Mouse (Mus musculus) ES-E14 (cell line): ENCODE measurements around the gene Sympk. TPM values are rescaled to one million over a fixed set of nuclear protein-coding genes. Genes with fewer than 3 reads are reported as not detected.
A peak's percentile ranks its signal among the peaks of the same experiment; 100 is the strongest.

Experiments used
- DNase-seq: peaks from one replicate; pipeline ENCODE4 v3.0.0-alpha.2; 2013; ENCODE audit warnings: low read depth, low spot score
- H3K27ac ChIP-seq: 2 replicates; pipeline ENCODE4 v1.5.1; 2012; ENCODE audit warnings: low read depth, mild to moderate bottlenecking, low read length, moderate library complexity, mixed read lengths; ENCODE audit not compliant: poor library complexity, insufficient read depth, severe bottlenecking
- H3K36me3 ChIP-seq: 2 replicates; pipeline ENCODE4 v1.6.1; 2012; ENCODE audit warnings: mild to moderate bottlenecking, low read length, moderate library complexity, mixed read lengths; ENCODE audit not compliant: control insufficient read depth, poor library complexity, insufficient read depth, severe bottlenecking
- H3K4me1 ChIP-seq, 2 experiments: fragments of 150-350 bp in 1 of 2; sonication (generic) in 1 of 2; 2 replicates each; pipeline ENCODE4 v1.6.1; 2012; ENCODE audit warnings: low read length in 2 of 2, mild to moderate bottlenecking in 1 of 2, mixed read lengths in 1 of 2; ENCODE audit not compliant: control insufficient read depth in 2 of 2, insufficient read depth in 2 of 2, poor library complexity in 1 of 2
- H3K4me3 ChIP-seq, 2 experiments: fragments of 150-350 bp in 1 of 2; sonication (generic) in 1 of 2; 2 replicates each; pipeline ENCODE4 v1.5.1; 2012; ENCODE audit warnings: low read length in 2 of 2, low read depth in 1 of 2, mild to moderate bottlenecking in 1 of 2, mixed read lengths in 1 of 2; ENCODE audit not compliant: insufficient read depth in 1 of 2, poor library complexity in 1 of 2, severe bottlenecking in 1 of 2
- H3K9ac ChIP-seq: 2 replicates; pipeline ENCODE4 v1.6.1; 2012; ENCODE audit warnings: low read depth, mild to moderate bottlenecking, low read length, mixed read lengths; ENCODE audit not compliant: poor library complexity, insufficient read depth, severe bottlenecking
- H3K9me3 ChIP-seq: fragments of 150-350 bp; sonication (generic); 2 replicates; pipeline ENCODE4 v1.6.1; 2012; ENCODE audit warnings: low read depth, mild to moderate bottlenecking, low read length; ENCODE audit not compliant: control insufficient read depth, insufficient read depth
- CHD2 ChIP-seq: IDR thresholded peaks from 2 replicates; pipeline ENCODE4 v1.6.1; 2014; ENCODE audit warnings: mild to moderate bottlenecking, low read depth, low read length, inconsistent platforms
- HCFC1 ChIP-seq: IDR thresholded peaks from 2 replicates; pipeline ENCODE4 v1.6.1; 2012; ENCODE audit warnings: low read length, inconsistent platforms, borderline replicate concordance; ENCODE audit not compliant: insufficient read depth
- MAFK ChIP-seq: IDR thresholded peaks from 2 replicates; pipeline ENCODE4 v1.6.1; 2014; ENCODE audit warnings: mild to moderate bottlenecking, low read depth, low read length, inconsistent platforms; ENCODE audit not compliant: insufficient read depth
- ZC3H11A ChIP-seq: IDR thresholded peaks from 2 replicates; pipeline ENCODE4 v1.6.1; 2012; ENCODE audit warnings: low read depth, mild to moderate bottlenecking, inconsistent platforms, low read length, borderline replicate concordance
- ZNF384 ChIP-seq: IDR thresholded peaks from 2 replicates; pipeline ENCODE4 v1.6.1; 2012; ENCODE audit warnings: low read depth, low read length, inconsistent platforms
- in situ Hi-C, 2 experiments: fragments of 600-800 bp; cut with MboI; formaldehyde crosslinking; loops; one replicate each; pipeline ENCODE4 v1.15.1; 2025; ENCODE audit warnings: low sequenced_read_pairs in 2 of 2, inconsistent platforms in 1 of 2; ENCODE audit not compliant: unreplicated experiment in 2 of 2
- total RNA-seq: library from RNA; depleted of rRNA; stranded (reverse); fragments of 300-350 nt; gene quantifications from 2 replicates; pipeline ENCODE4 v1.2.3, GENCODE M21; 2012

Sympk gene
- total RNA-seq, 1 experiment, result 91.5 TPM

- no peak for TF ChIP-seq ZC3H11A
- TF ChIP-seq CHD2, result no peak
- no peak for TF ChIP-seq HCFC1
- TF ChIP-seq MAFK, result no peak
- no peak for TF ChIP-seq ZNF384
- no peak overlapping the region for H3K4me3 ChIP-seq
- no peak for DNase-seq
- no peak overlapping the region for H3K9ac ChIP-seq
- peaks cover 12% of the 10 kb centered on the region for H3K36me3 ChIP-seq
- H3K9me3 ChIP-seq, result no peaks in the 10 kb centered on the region
- no peak overlapping the region for H3K27ac ChIP-seq
- in situ Hi-C loops, result no loop called here
- H3K4me1 ChIP-seq, result peaks cover 3 to 11% of the 10 kb centered on the region in 2 experiments; a peak in 3 of 4 replicates
These were observed 16.9 kb upstream of the Sympk start for GRCm38 (mm10) chr7:19007026-19007977.

- peaks cover 6% of the 10 kb centered on the region for H3K36me3 ChIP-seq
- in situ Hi-C loops, result no loop called here
- no peak for DNase-seq
- H3K9me3 ChIP-seq, result no peaks in the 10 kb centered on the region
- no peak overlapping the region for H3K27ac ChIP-seq
- TF ChIP-seq MAFK, result no peak
- no peak for TF ChIP-seq ZC3H11A
- TF ChIP-seq CHD2, result no peak
- H3K9ac ChIP-seq, result no peak overlapping the region
- no peak overlapping the region for H3K4me3 ChIP-seq
- H3K4me1 ChIP-seq, result peaks cover 0 to 13% of the 10 kb centered on the region in 2 experiments; a peak in 2 of 4 replicates
These were observed 13.6 kb upstream of the Sympk start for GRCm38 (mm10) chr7:19010581-19010980.

- Histone ChIP-seq H3K9me3 (no peaks in the 10 kb centered on the region), H3K9ac (peak overlapping the region; percentile 52), H3K4me3 (peak overlapping the region; percentile 29 to 38; a peak in 3 of 4 replicates), H3K27ac (no peak overlapping the region), H3K4me1 (peaks cover 0 to 7% of the 10 kb centered on the region in 2 experiments; a peak in 2 of 4 replicates), H3K36me3 (no peaks in the 10 kb centered on the region)
- TF ChIP-seq ZNF384, result no peak
- TF ChIP-seq ZC3H11A, result no peak
- no peak for TF ChIP-seq HCFC1
- no peak for TF ChIP-seq CHD2
- TF ChIP-seq MAFK, result no peak
- no peak for DNase-seq
- in situ Hi-C loops, result no loop called here
These were observed 12.1 kb upstream of the Sympk start for GRCm38 (mm10) chr7:19012025-19012621.

GRCm38 (mm10) chr7:19012882-19013281 lies 11.3 kb upstream of the Sympk start:
- TF ChIP-seq HCFC1 (no peak), ZC3H11A (no peak), ZNF384 (no peak), MAFK (no peak), CHD2 (no peak)
- H3K4me3 ChIP-seq, result no peak overlapping the region
- H3K36me3 ChIP-seq, result no peaks in the 10 kb centered on the region
- no peak overlapping the region for H3K9ac ChIP-seq
- peaks cover 0 to 2% of the 10 kb centered on the region in 2 experiments; a peak in 2 of 4 replicates for H3K4me1 ChIP-seq
- no peaks in the 10 kb centered on the region for H3K9me3 ChIP-seq
- in situ Hi-C loops, result no loop called here
- no peak overlapping the region for H3K27ac ChIP-seq
- DNase-seq, result no peak
